Mouse (Mus musculus) heart, postnatal 0 days (tissue): ENCODE data around the gene Pde4b.

ENCODE experiments used
- CTCF ChIP-seq: IDR thresholded peaks from 2 replicates; pipeline ENCODE4 v1.5.1; 2016; ENCODE audit warnings: antibody characterized with exemption, control low read depth, low read depth
- EP300 ChIP-seq: IDR thresholded peaks from 2 replicates; pipeline ENCODE4 v1.6.1; 2016; ENCODE audit warnings: antibody characterized with exemption, low read depth

DNA sequence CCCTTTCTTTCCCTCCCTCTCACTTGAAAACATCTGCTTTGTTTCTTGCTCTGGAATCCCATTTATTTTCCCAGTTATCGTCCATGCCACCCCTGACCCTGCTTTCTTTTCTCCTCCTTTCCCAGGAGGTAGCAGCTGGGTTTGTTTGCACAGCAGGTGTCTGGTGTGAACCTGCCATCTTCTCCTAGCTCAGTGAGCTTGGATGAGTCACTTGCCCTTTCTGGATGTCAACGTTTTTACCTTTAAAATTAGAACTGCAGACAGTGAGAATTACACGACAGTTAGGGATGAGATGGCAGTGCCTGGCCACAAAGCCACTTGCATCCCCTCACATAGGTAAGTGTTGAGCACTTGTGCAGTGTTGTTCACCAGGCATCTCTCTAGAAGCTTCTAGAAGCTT is 84.3 kb downstream of the Pde4b start:
- TF ChIP-seq CTCF (no peak), EP300 (no peak)
